Mouse (Mus musculus) embryonic fibroblast, embryonic 13.5 days (primary cell): ENCODE results near the gene Farp1. TPM values are rescaled to one million over a fixed set of nuclear protein-coding genes. Genes with fewer than 3 reads are reported as not detected.
A peak's percentile ranks its signal among the peaks of the same experiment; 100 is the strongest.
"Not testable (repeated sequence)": the region's sequence is repeated elsewhere in the genome, so short reads cannot be mapped to it uniquely, and the experiment has no call there.

ENCODE experiments used
- H3K27ac ChIP-seq: 2 replicates; pipeline ENCODE4 v1.5.1; 2012; ENCODE audit warnings: low read length, control low read depth, inconsistent platforms; ENCODE audit not compliant: insufficient read depth
- H3K4me1 ChIP-seq: 2 replicates; pipeline ENCODE4 v1.6.1; 2011; ENCODE audit warnings: low read length; ENCODE audit not compliant: control insufficient read depth, insufficient read depth
- H3K4me3 ChIP-seq: 2 replicates; pipeline ENCODE4 v1.5.1; 2011; ENCODE audit warnings: mild to moderate bottlenecking, control low read depth, low read length; ENCODE audit not compliant: insufficient read depth
- CTCF ChIP-seq: IDR thresholded peaks from 2 replicates; pipeline ENCODE4 v1.5.1; 2011; ENCODE audit warnings: mild to moderate bottlenecking, control low read depth, low read length, moderate library complexity, borderline replicate concordance; ENCODE audit not compliant: insufficient read depth
- POLR2A ChIP-seq: IDR thresholded peaks from 2 replicates; pipeline ENCODE4 v1.6.1; 2011; ENCODE audit warnings: low read depth, mild to moderate bottlenecking, control low read depth, low read length, moderate library complexity
- polyA plus RNA-seq: library from polyadenylated mRNA; stranded (reverse); fragments of >200 nt; gene quantifications from 2 replicates; pipeline ENCODE4 v1.2.4, GENCODE M21; 2011; ENCODE audit warnings: low read depth; ENCODE audit not compliant: missing spikeins, insufficient read length

The Farp1 gene
- polyA plus RNA-seq, 1 experiment: 142 TPM

- Histone ChIP-seq H3K4me3 (no peak overlapping the region), H3K4me1 (peaks cover 20% of the 10 kb centered on the region), H3K27ac (peak overlapping the region; percentile 77)
- peak; percentile 35; the same call in 1 of the 2 replicates for TF ChIP-seq POLR2A
- no peak for TF ChIP-seq CTCF
These were observed 137.4 kb downstream of the Farp1 start for GRCm38 (mm10) chr14:121172065-121173036.

GRCm38 (mm10) chr14:121175385-121175784 is 140.4 kb downstream of the Farp1 start:
- Histone ChIP-seq H3K4me1 (peaks cover 20% of the 10 kb centered on the region), H3K4me3 (no peak overlapping the region), H3K27ac (no peak overlapping the region)
- TF ChIP-seq CTCF (no peak), POLR2A (no peak)

GRCm38 (mm10) chr14:121175861-121176260 is 140.9 kb downstream of the Farp1 start:
- peaks cover 17% of the 10 kb centered on the region for H3K4me1 ChIP-seq
- H3K4me3 ChIP-seq: no peak overlapping the region
- no peak overlapping the region for H3K27ac ChIP-seq
- TF ChIP-seq CTCF (no peak), POLR2A (no peak)

GRCm38 (mm10) chr14:121177907-121178306 is 142.9 kb downstream of the Farp1 start:
- TF ChIP-seq CTCF (no peak), POLR2A (no peak)
- Histone ChIP-seq H3K27ac (no peak overlapping the region), H3K4me1 (peaks cover 23% of the 10 kb centered on the region), H3K4me3 (no peak overlapping the region)

GRCm38 (mm10) chr14:121180611-121181010 is 145.6 kb downstream of the Farp1 start:
- peaks cover 25% of the 10 kb centered on the region for H3K4me1 ChIP-seq
- no peak overlapping the region for H3K27ac ChIP-seq
- TF ChIP-seq POLR2A (no peak), CTCF (no peak)
- H3K4me3 ChIP-seq: no peak overlapping the region

- H3K27ac ChIP-seq: peak overlapping the region; percentile 90
- no peak for TF ChIP-seq CTCF
- no peak for TF ChIP-seq POLR2A
These were observed 146.8 kb downstream of the Farp1 start for GRCm38 (mm10) chr14:121181798-121182197.

GRCm38 (mm10) chr14:121182967-121183366 is 148.0 kb downstream of the Farp1 start:
- TF ChIP-seq CTCF: no peak
- Histone ChIP-seq H3K27ac (peak overlapping the region; percentile 90), H3K4me1 (peaks cover 25% of the 10 kb centered on the region), H3K4me3 (no peak overlapping the region)

More at GRCm38 (mm10) chr14:121181798-121182197, 146.8 kb downstream of the Farp1 start:
- peaks cover 25% of the 10 kb centered on the region for H3K4me1 ChIP-seq
- H3K4me3 ChIP-seq: no peak overlapping the region

GRCm38 (mm10) chr14:121183414-121184130 is 148.6 kb downstream of the Farp1 start:
- no peak for TF ChIP-seq POLR2A
- TF ChIP-seq CTCF: no peak
- H3K4me1 ChIP-seq: peaks cover 25% of the 10 kb centered on the region
- peak overlapping the region; percentile 95 for H3K27ac ChIP-seq

GRCm38 (mm10) chr14:121184351-121184750 is 149.4 kb downstream of the Farp1 start:
- peak overlapping the region; percentile 95 for H3K27ac ChIP-seq
- TF ChIP-seq POLR2A: no peak
- no peak for TF ChIP-seq CTCF
- H3K4me1 ChIP-seq: peaks cover 25% of the 10 kb centered on the region

More at GRCm38 (mm10) chr14:121183414-121184130, 148.6 kb downstream of the Farp1 start:
- no peak overlapping the region for H3K4me3 ChIP-seq

GRCm38 (mm10) chr14:121186402-121186894 is 151.4 kb downstream of the Farp1 start:
- H3K4me3 ChIP-seq: no peak overlapping the region
- H3K4me1 ChIP-seq: peaks cover 25% of the 10 kb centered on the region
- H3K27ac ChIP-seq: no peak overlapping the region
- no peak for TF ChIP-seq POLR2A
- no peak for TF ChIP-seq CTCF

More at GRCm38 (mm10) chr14:121184351-121184750, 149.4 kb downstream of the Farp1 start:
- H3K4me3 ChIP-seq: no peak overlapping the region

- H3K4me1 ChIP-seq: peaks cover 12% of the 10 kb centered on the region
- not testable (repeated sequence) for H3K27ac ChIP-seq, H3K4me3 ChIP-seq
These were observed 154.8 kb downstream of the Farp1 start for GRCm38 (mm10) chr14:121189840-121190239.
